Mouse (Mus musculus) neural tube, embryonic 15.5 days (tissue): ENCODE data around the gene Ankrd13d. TPM values are rescaled to one million over a fixed set of nuclear protein-coding genes. Genes with fewer than 3 reads are reported as not detected.

ENCODE experiments used
- ATAC-seq: fragments of 200-750 bp; cut with Nextera tagmentation; 2 replicates; pipeline ENCODE4 v1.8.0; 2017; ENCODE audit warnings: mild to moderate bottlenecking, moderate TSS enrichment, moderate library complexity; ENCODE audit not compliant: low FRiP score
- H3K27ac ChIP-seq: fragments of 300-500 bp; sonication (generic); replicated peaks from 2 replicates; pipeline ENCODE4 v1.5.1; 2015; ENCODE audit warnings: mild to moderate bottlenecking, inconsistent platforms
- H3K27me3 ChIP-seq: fragments of 300-500 bp; sonication (generic); replicated peaks from 2 replicates; pipeline ENCODE4 v1.6.1; 2015; ENCODE audit warnings: inconsistent platforms
- H3K36me3 ChIP-seq: fragments of 300-500 bp; sonication (generic); 2 replicates; pipeline ENCODE4 v1.6.1; 2015; ENCODE audit warnings: inconsistent platforms
- H3K4me1 ChIP-seq: fragments of 300-500 bp; sonication (generic); 2 replicates; pipeline ENCODE4 v1.6.1; 2015; ENCODE audit warnings: inconsistent platforms
- H3K4me2 ChIP-seq: fragments of 300-500 bp; sonication (generic); 2 replicates; pipeline ENCODE4 v1.6.1; 2015; ENCODE audit warnings: inconsistent platforms, mild to moderate bottlenecking, moderate library complexity
- H3K4me3 ChIP-seq: fragments of 300-500 bp; sonication (generic); replicated peaks from 2 replicates; pipeline ENCODE4 v1.5.1; 2015; ENCODE audit warnings: mild to moderate bottlenecking, inconsistent platforms
- H3K9ac ChIP-seq: fragments of 300-500 bp; sonication (generic); replicated peaks from 2 replicates; pipeline ENCODE4 v1.6.1; 2015; ENCODE audit warnings: mild to moderate bottlenecking, inconsistent platforms
- H3K9me3 ChIP-seq: fragments of 300-500 bp; sonication (generic); replicated peaks from 2 replicates; pipeline ENCODE4 v1.6.1; 2016; ENCODE audit warnings: inconsistent platforms
- WGBS: fragments of 180-500 bp; shearing (Covaris S2); methylation state at CpG from one replicate; pipeline ENCODE4 v1.1.7; 2015; ENCODE audit warnings: mixed read lengths; 5-methylcytosine and 5-hydroxymethylcytosine counted together
- polyA plus RNA-seq: library from polyadenylated mRNA; unstranded; fragments of >200 nt; fragmentation: Nextera tagmentation; extraction: Ambion mirVana; gene quantifications from 2 replicates; pipeline ENCODE4 v1.2.1, GENCODE M21; 2015

Ankrd13d gene
- polyA plus RNA-seq, 1 experiment from 2014 or later, result 75.4 TPM

- H3K27ac ChIP-seq, result peak overlapping the region; percentile 85
- H3K36me3 ChIP-seq, result no peaks in the 10 kb centered on the region
- 0 out of 2 replicates have a peak overlapping the region, but pooled peaks have one; percentile 11 for H3K4me2 ChIP-seq
- 31% methylated on average over 7 of the region's 7 CpGs for WGBS
- no peak for ATAC-seq
- H3K9ac ChIP-seq, result no peak overlapping the region
- peaks cover 65% of the 10 kb centered on the region for H3K4me1 ChIP-seq
- H3K9me3 ChIP-seq, result no peaks in the 10 kb centered on the region
- no peak overlapping the region for H3K4me3 ChIP-seq
- no peaks in the 10 kb centered on the region for H3K27me3 ChIP-seq
These were observed 17.4 kb upstream of the Ankrd13d start for GRCm38 (mm10) chr19:4300271-4300704.

- 80% methylated on average over 6 of the region's 6 CpGs for WGBS
- Histone ChIP-seq H3K9ac (no peak overlapping the region), H3K27ac (peak overlapping the region; percentile 85), H3K9me3 (no peaks in the 10 kb centered on the region), H3K36me3 (no peaks in the 10 kb centered on the region), H3K4me1 (peaks cover 60% of the 10 kb centered on the region), H3K4me3 (no peak overlapping the region), H3K27me3 (no peaks in the 10 kb centered on the region), H3K4me2 (peak overlapping the region; percentile 11; the same call in 1 of the 2 replicates)
- ATAC-seq, result no peak
These were observed 16.8 kb upstream of the Ankrd13d start for GRCm38 (mm10) chr19:4299574-4300270.

- 86% methylated on average over 7 of the region's 7 CpGs for WGBS
- Histone ChIP-seq H3K27me3 (no peaks in the 10 kb centered on the region), H3K36me3 (no peaks in the 10 kb centered on the region), H3K4me3 (no peak overlapping the region), H3K27ac (no peak overlapping the region), H3K9me3 (no peaks in the 10 kb centered on the region), H3K4me1 (peaks cover 60% of the 10 kb centered on the region), H3K4me2 (no peak overlapping the region), H3K9ac (no peak overlapping the region)
- ATAC-seq, result no peak
These were observed 16.2 kb upstream of the Ankrd13d start for GRCm38 (mm10) chr19:4299126-4299525.

- WGBS, result 90% methylated on average over 17 of the region's 17 CpGs
- Histone ChIP-seq H3K27me3 (no peaks in the 10 kb centered on the region), H3K36me3 (0 out of 2 replicates have a peak, but pooled peaks cover 3% of the 10 kb centered on the region), H3K4me3 (no peak overlapping the region), H3K9ac (no peak overlapping the region), H3K4me1 (peaks cover 56% of the 10 kb centered on the region), H3K4me2 (no peak overlapping the region), H3K9me3 (no peaks in the 10 kb centered on the region), H3K27ac (no peak overlapping the region)
- no peak for ATAC-seq
These were observed 15.6 kb upstream of the Ankrd13d start for GRCm38 (mm10) chr19:4298322-4299121.

GRCm38 (mm10) chr19:4297851-4298250, 14.9 kb upstream of the Ankrd13d start:
- H3K9ac ChIP-seq, result no peak overlapping the region
- no peaks in the 10 kb centered on the region for H3K9me3 ChIP-seq
- peaks cover 49% of the 10 kb centered on the region for H3K4me1 ChIP-seq
- no peak for ATAC-seq
- no peak overlapping the region for H3K4me2 ChIP-seq
- peaks cover 8% of the 10 kb centered on the region; the same call in 1 of the 2 replicates for H3K36me3 ChIP-seq
- WGBS, result 91% methylated on average over 5 of the region's 5 CpGs
- no peaks in the 10 kb centered on the region for H3K27me3 ChIP-seq
- H3K27ac ChIP-seq, result no peak overlapping the region
- H3K4me3 ChIP-seq, result no peak overlapping the region

GRCm38 (mm10) chr19:4296611-4297010, 13.7 kb upstream of the Ankrd13d start:
- no peak for ATAC-seq
- Histone ChIP-seq H3K9ac (0 out of 2 replicates have a peak overlapping the region, but pooled peaks have one; percentile 1), H3K4me1 (peaks cover 37% of the 10 kb centered on the region), H3K4me3 (no peak overlapping the region), H3K9me3 (no peaks in the 10 kb centered on the region), H3K4me2 (no peak overlapping the region), H3K27ac (no peak overlapping the region), H3K36me3 (peaks cover 21% of the 10 kb centered on the region), H3K27me3 (no peaks in the 10 kb centered on the region)
- WGBS, result 85% methylated on average over 2 of the region's 2 CpGs

GRCm38 (mm10) chr19:4295391-4295790, 12.5 kb upstream of the Ankrd13d start:
- WGBS, result 88% methylated on average over 4 of the region's 4 CpGs
- H3K4me2 ChIP-seq, result no peak overlapping the region
- peaks cover 24% of the 10 kb centered on the region for H3K4me1 ChIP-seq

GRCm38 (mm10) chr19:4294381-4295097, 11.6 kb upstream of the Ankrd13d start:
- peak overlapping the region; percentile 18 for H3K27ac ChIP-seq
- no peak for ATAC-seq
- peaks cover 41% of the 10 kb centered on the region for H3K36me3 ChIP-seq

More at GRCm38 (mm10) chr19:4295391-4295790, 12.5 kb upstream of the Ankrd13d start:
- Histone ChIP-seq H3K27ac (no peak overlapping the region), H3K27me3 (no peaks in the 10 kb centered on the region), H3K9me3 (no peaks in the 10 kb centered on the region), H3K9ac (no peak overlapping the region), H3K4me3 (no peak overlapping the region), H3K36me3 (peaks cover 33% of the 10 kb centered on the region)
- ATAC-seq, result no peak

GRCm38 (mm10) chr19:4291161-4291560, 8.2 kb upstream of the Ankrd13d start:
- no peak for ATAC-seq
- Histone ChIP-seq H3K36me3 (peaks cover 73% of the 10 kb centered on the region), H3K4me3 (no peak overlapping the region), H3K27ac (no peak overlapping the region), H3K9me3 (no peaks in the 10 kb centered on the region), H3K9ac (no peak overlapping the region), H3K4me2 (no peak overlapping the region), H3K4me1 (peaks cover 8% of the 10 kb centered on the region; the same call in 1 of the 2 replicates), H3K27me3 (no peaks in the 10 kb centered on the region)
- WGBS, result 90% methylated on average over 11 of the region's 11 CpGs

More at GRCm38 (mm10) chr19:4294381-4295097, 11.6 kb upstream of the Ankrd13d start:
- Histone ChIP-seq H3K9ac (no peak overlapping the region), H3K4me2 (no peak overlapping the region), H3K4me3 (no peak overlapping the region), H3K27me3 (no peaks in the 10 kb centered on the region), H3K9me3 (no peaks in the 10 kb centered on the region), H3K4me1 (peaks cover 16% of the 10 kb centered on the region)
- 68% methylated on average over 13 of the region's 14 CpGs for WGBS

GRCm38 (mm10) chr19:4290749-4291148, 7.8 kb upstream of the Ankrd13d start:
- Histone ChIP-seq H3K9me3 (no peaks in the 10 kb centered on the region), H3K36me3 (peaks cover 77% of the 10 kb centered on the region), H3K27ac (no peak overlapping the region), H3K4me2 (no peak overlapping the region), H3K4me3 (no peak overlapping the region), H3K27me3 (no peaks in the 10 kb centered on the region), H3K4me1 (peaks cover 8% of the 10 kb centered on the region; the same call in 1 of the 2 replicates), H3K9ac (no peak overlapping the region)
- 79% methylated on average over 15 of the region's 15 CpGs for WGBS
- no peak for ATAC-seq

- no peak for ATAC-seq
- WGBS, result 43% methylated on average over 7 of the region's 7 CpGs
- H3K9me3 ChIP-seq, result no peaks in the 10 kb centered on the region
- peak overlapping the region; percentile 66 for H3K4me3 ChIP-seq
- H3K9ac ChIP-seq, result 0 out of 2 replicates have a peak overlapping the region, but pooled peaks have one; percentile 80
- H3K27me3 ChIP-seq, result no peaks in the 10 kb centered on the region
- H3K4me1 ChIP-seq, result peaks cover 21% of the 10 kb centered on the region
- peak overlapping the region; percentile 80 for H3K4me2 ChIP-seq
- H3K36me3 ChIP-seq, result peaks cover 49% of the 10 kb centered on the region
- H3K27ac ChIP-seq, result peak overlapping the region; percentile 80
These were observed 716 bp upstream of the Ankrd13d start for GRCm38 (mm10) chr19:4283653-4284052.
